Mouse (Mus musculus) cortical plate, adult 2 months (tissue): ENCODE results near the gene Car15.

ENCODE experiments used
- CTCF ChIP-seq: fragments of 200-500 bp; IDR thresholded peaks from 2 replicates; pipeline ENCODE4 v1.5.1; 2011; ENCODE audit warnings: mild to moderate bottlenecking, control low read depth, low read length; ENCODE audit not compliant: insufficient read depth; ENCODE audit errors: extremely low read depth
- POLR2A ChIP-seq: fragments of 200-500 bp; IDR thresholded peaks from 2 replicates; pipeline ENCODE4 v1.6.1; 2011; ENCODE audit warnings: mild to moderate bottlenecking, low read length, control low read depth; ENCODE audit not compliant: insufficient read depth; ENCODE audit errors: extremely low read depth

GRCm38 (mm10) chr16:17831781-17832180 lies 6.4 kb downstream of the Car15 start:
- TF ChIP-seq POLR2A, result no peak
- TF ChIP-seq CTCF, result no peak
